Mouse (Mus musculus) forebrain, embryonic 12.5 days (tissue): Measurements from ENCODE around the gene Eno3. TPM values are rescaled to one million over a fixed set of nuclear protein-coding genes. Genes with fewer than 3 reads are reported as not detected.

Experiments used
- ATAC-seq: fragments of 200-750 bp; cut with Nextera tagmentation; 2 replicates; pipeline ENCODE4 v1.8.0; 2017; ENCODE audit warnings: moderate TSS enrichment; ENCODE audit not compliant: low FRiP score
- H3K27ac ChIP-seq: fragments of 300-500 bp; sonication (generic); 2 replicates; pipeline ENCODE4 v1.5.1; 2016; ENCODE audit warnings: mild to moderate bottlenecking
- H3K27me3 ChIP-seq: fragments of 300-500 bp; sonication (generic); 2 replicates; pipeline ENCODE4 v1.6.1; 2016; ENCODE audit warnings: mild to moderate bottlenecking
- H3K36me3 ChIP-seq: fragments of 300-500 bp; sonication (generic); replicated peaks from 2 replicates; pipeline ENCODE4 v1.6.1; 2016; ENCODE audit warnings: mild to moderate bottlenecking
- H3K4me1 ChIP-seq: fragments of 300-500 bp; sonication (generic); 2 replicates; pipeline ENCODE4 v1.6.1; 2016
- H3K4me2 ChIP-seq: fragments of 300-500 bp; sonication (generic); 2 replicates; pipeline ENCODE4 v1.6.1; 2016; ENCODE audit warnings: mild to moderate bottlenecking, moderate library complexity
- H3K4me3 ChIP-seq: fragments of 300-500 bp; sonication (generic); replicated peaks from 2 replicates; pipeline ENCODE4 v1.5.1; 2016; ENCODE audit warnings: mild to moderate bottlenecking
- H3K9ac ChIP-seq: fragments of 300-500 bp; sonication (generic); 2 replicates; pipeline ENCODE4 v1.6.1; 2016; ENCODE audit warnings: mild to moderate bottlenecking
- H3K9me3 ChIP-seq: fragments of 300-500 bp; sonication (generic); 2 replicates; pipeline ENCODE4 v1.6.1; 2016
- WGBS: fragments of 180-500 bp; shearing (Covaris S2); methylation state at CpG from one replicate; pipeline ENCODE4 v1.1.7; 2016; 5-methylcytosine and 5-hydroxymethylcytosine counted together
- polyA plus RNA-seq: library from polyadenylated mRNA; unstranded; fragments of >200 nt; fragmentation: Nextera tagmentation; extraction: Ambion mirVana; gene quantifications from 2 replicates; pipeline ENCODE4 v1.2.1, GENCODE M21; 2016

Eno3 gene
- polyA plus RNA-seq = 9.0 and 9.7 TPM in 2 replicates

- Histone ChIP-seq H3K4me2 (peak within 1 kb of the TSS; percentile 96), H3K4me1 (peaks cover 32% of the 10 kb centered on the region), H3K36me3 (peaks cover 13% of the 10 kb centered on the region), H3K9ac (peak within 1 kb of the TSS; percentile 97), H3K27ac (peak within 1 kb of the TSS; percentile 98), H3K4me3 (peak within 1 kb of the TSS; percentile 98), H3K9me3 (no peaks in the 10 kb centered on the region), H3K27me3 (peaks cover 3% of the 10 kb centered on the region; the same call in 1 of the 2 replicates)
- WGBS = 9% methylated on average over 3 of the region's 3 CpGs
- no peak for ATAC-seq
Measured at GRCm38 (mm10) chr11:70656964-70657363, at the start of gene Eno3. Eno3 (plus strand) TSS chr11:70657202.

- peaks cover 88% of the 10 kb centered on the region for H3K36me3 ChIP-seq
Measured at GRCm38 (mm10) chr11:70607611-70608010, 49.4 kb upstream of the Eno3 start.

GRCm38 (mm10) chr11:70608381-70609066, 48.5 kb upstream of the Eno3 start:
- Histone ChIP-seq H3K4me1 (no peaks in the 10 kb centered on the region), H3K27ac (no peak overlapping the region), H3K4me3 (no peak overlapping the region), H3K27me3 (no peaks in the 10 kb centered on the region), H3K9ac (no peak overlapping the region), H3K9me3 (no peaks in the 10 kb centered on the region), H3K4me2 (no peak overlapping the region), H3K36me3 (peaks cover 92% of the 10 kb centered on the region)
- 92% methylated on average over 26 of the region's 26 CpGs for WGBS
- no peak for ATAC-seq

More at GRCm38 (mm10) chr11:70607611-70608010, 49.4 kb upstream of the Eno3 start:
- WGBS = 90% methylated on average over 9 of the region's 9 CpGs
- H3K9me3 ChIP-seq = no peaks in the 10 kb centered on the region
- H3K27me3 ChIP-seq = no peaks in the 10 kb centered on the region
- H3K4me3 ChIP-seq = no peak overlapping the region
- no peak overlapping the region for H3K4me2 ChIP-seq
- ATAC-seq = no peak
- no peaks in the 10 kb centered on the region for H3K4me1 ChIP-seq
- H3K27ac ChIP-seq = no peak overlapping the region
- no peak overlapping the region for H3K9ac ChIP-seq

- no peak overlapping the region for H3K4me3 ChIP-seq
- peaks cover 11% of the 10 kb centered on the region; the same call in 1 of the 2 replicates for H3K27me3 ChIP-seq
- no peak overlapping the region for H3K9ac ChIP-seq
- H3K27ac ChIP-seq = no peak overlapping the region
- H3K36me3 ChIP-seq = peaks cover 78% of the 10 kb centered on the region
- H3K9me3 ChIP-seq = no peaks in the 10 kb centered on the region
- no peak overlapping the region for H3K4me2 ChIP-seq
- H3K4me1 ChIP-seq = peaks cover 12% of the 10 kb centered on the region
- no peak for ATAC-seq
- WGBS = 81% methylated on average over 4 of the region's 4 CpGs
Measured at GRCm38 (mm10) chr11:70610752-70611151, 46.2 kb upstream of the Eno3 start.

- H3K4me3 ChIP-seq = no peak overlapping the region
- H3K36me3 ChIP-seq = peaks cover 61% of the 10 kb centered on the region
- WGBS = 79% methylated on average over 7 of the region's 7 CpGs
- H3K9ac ChIP-seq = no peak overlapping the region
- ATAC-seq = no peak
- H3K9me3 ChIP-seq = no peaks in the 10 kb centered on the region
- H3K4me2 ChIP-seq = no peak overlapping the region
- no peak overlapping the region for H3K27ac ChIP-seq
- H3K4me1 ChIP-seq = peaks cover 12% of the 10 kb centered on the region
- H3K27me3 ChIP-seq = peaks cover 23% of the 10 kb centered on the region
Measured at GRCm38 (mm10) chr11:70612505-70612904, 44.5 kb upstream of the Eno3 start.

- Histone ChIP-seq H3K4me3 (peak overlapping the region; percentile 27), H3K27me3 (peaks cover 23% of the 10 kb centered on the region), H3K36me3 (peaks cover 35% of the 10 kb centered on the region), H3K27ac (no peak overlapping the region), H3K9me3 (0 out of 2 replicates have a peak, but pooled peaks cover 2% of the 10 kb centered on the region), H3K4me1 (peaks cover 12% of the 10 kb centered on the region), H3K4me2 (peak overlapping the region; percentile 57), H3K9ac (peak overlapping the region; percentile 46)
- WGBS = under 1% methylated on average over 17 of the region's 17 CpGs
- peak; percentile 36; the same call in 1 of the 2 replicates for ATAC-seq
Measured at GRCm38 (mm10) chr11:70615074-70615473, 41.9 kb upstream of the Eno3 start.

GRCm38 (mm10) chr11:70615516-70616093, 41.4 kb upstream of the Eno3 start, which contains the start of gene 4930544D05Rik:
4930544D05Rik (plus strand) TSS chr11:70615848.
- Histone ChIP-seq H3K36me3 (peaks cover 30% of the 10 kb centered on the region), H3K4me2 (peak within 1 kb of the TSS; percentile 57), H3K4me3 (peak within 1 kb of the TSS; percentile 27), H3K9me3 (0 out of 2 replicates have a peak, but pooled peaks cover 2% of the 10 kb centered on the region), H3K4me1 (peaks cover 12% of the 10 kb centered on the region), H3K27ac (no peak within 1 kb of the TSS), H3K9ac (peak within 1 kb of the TSS; percentile 46), H3K27me3 (peaks cover 23% of the 10 kb centered on the region)
- WGBS = 14% methylated on average over 21 of the region's 21 CpGs
- no peak for ATAC-seq

GRCm38 (mm10) chr11:70619101-70619500, 37.9 kb upstream of the Eno3 start, which contains the start of gene Chrne:
Chrne (minus strand) TSS chr11:70619216.
- H3K27me3 ChIP-seq = peaks cover 23% of the 10 kb centered on the region
- no peak within 1 kb of the TSS for H3K9ac ChIP-seq
- no peaks in the 10 kb centered on the region for H3K36me3 ChIP-seq
- no peak for ATAC-seq
- 0 out of 2 replicates have a peak, but pooled peaks cover 2% of the 10 kb centered on the region for H3K9me3 ChIP-seq
- H3K27ac ChIP-seq = no peak within 1 kb of the TSS
- peaks cover 12% of the 10 kb centered on the region for H3K4me1 ChIP-seq
- H3K4me3 ChIP-seq = no peak within 1 kb of the TSS
- WGBS = 55% methylated on average over 1 of the region's 1 CpGs
- H3K4me2 ChIP-seq = no peak within 1 kb of the TSS

GRCm38 (mm10) chr11:70621972-70622814, 34.8 kb upstream of the Eno3 start:
- H3K9me3 ChIP-seq = 0 out of 2 replicates have a peak, but pooled peaks cover 2% of the 10 kb centered on the region
- ATAC-seq = no peak
- no peaks in the 10 kb centered on the region; the same call in 1 of the 2 replicates for H3K27me3 ChIP-seq
- H3K9ac ChIP-seq = no peak overlapping the region
- 52% methylated on average over 7 of the region's 7 CpGs for WGBS
- H3K4me3 ChIP-seq = no peak overlapping the region
- no peaks in the 10 kb centered on the region for H3K36me3 ChIP-seq
- no peak overlapping the region for H3K4me2 ChIP-seq
- no peaks in the 10 kb centered on the region for H3K4me1 ChIP-seq
- H3K27ac ChIP-seq = no peak overlapping the region

- no peak for ATAC-seq
Measured at GRCm38 (mm10) chr11:70623053-70623742, 33.8 kb upstream of the Eno3 start.

GRCm38 (mm10) chr11:70625473-70625872, 31.5 kb upstream of the Eno3 start:
- Histone ChIP-seq H3K36me3 (no peaks in the 10 kb centered on the region), H3K9ac (no peak overlapping the region), H3K27ac (no peak overlapping the region), H3K4me3 (no peak overlapping the region), H3K27me3 (no peaks in the 10 kb centered on the region), H3K4me1 (no peaks in the 10 kb centered on the region), H3K4me2 (no peak overlapping the region), H3K9me3 (no peaks in the 10 kb centered on the region)
- WGBS = 43% methylated on average over 4 of the region's 4 CpGs
- no peak for ATAC-seq

More at GRCm38 (mm10) chr11:70623053-70623742, 33.8 kb upstream of the Eno3 start:
- Histone ChIP-seq H3K4me3 (no peak overlapping the region), H3K9me3 (0 out of 2 replicates have a peak, but pooled peaks cover 2% of the 10 kb centered on the region), H3K36me3 (no peaks in the 10 kb centered on the region), H3K4me1 (no peaks in the 10 kb centered on the region), H3K9ac (no peak overlapping the region), H3K4me2 (no peak overlapping the region), H3K27ac (no peak overlapping the region), H3K27me3 (no peaks in the 10 kb centered on the region; the same call in 1 of the 2 replicates)
- WGBS = 88% methylated on average over 10 of the region's 10 CpGs
